17 mouse cellular contexts compared by ENCODE assay signal in the genomic region with DNA sequence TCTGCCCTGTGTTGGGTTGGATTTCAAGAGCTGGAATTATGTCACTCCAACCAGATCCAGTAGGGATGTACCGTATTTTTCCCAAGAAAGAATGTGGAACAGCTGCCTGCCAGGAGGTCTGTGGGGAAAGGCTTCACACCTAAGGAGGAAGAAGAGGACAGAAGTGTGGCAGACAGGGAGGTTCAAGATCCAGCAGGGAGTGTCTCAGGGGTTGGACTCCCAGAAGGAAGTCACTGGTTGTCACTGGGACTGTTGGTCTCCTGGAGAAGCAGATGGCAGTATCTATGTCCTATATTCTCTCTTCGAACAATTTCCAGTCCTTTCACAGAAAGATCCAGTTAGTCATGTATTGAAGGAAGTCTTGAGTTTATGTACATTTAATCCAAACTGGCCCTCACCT. TPM values are rescaled to one million over a fixed set of nuclear protein-coding genes. Genes with fewer than 3 reads are reported as not detected.
DNase-seq lines count a peak whose midpoint lies in the region; ATAC-seq and TF ChIP-seq lines count a peak whose summit lies in the region.
"Had no signal": no experiment of that assay in that cellular context is flagged by ENCODE, and none has a peak within 500 bp of the region (broad histone marks: within the 10 kb centered on the region; RNA-seq: fewer than 3 reads in every experiment).

No protein-coding gene starts in this region.

- no peak for TF ChIP-seq POLR2A in liver, adult 2 months (IDR thresholded peaks at IDR 0.05; ENCODE audit: extremely low read depth, insufficient read depth, low read length)

- DNase-seq in heart, adult 8-10 months (ENCODE audit: low spot score): no peak
- no peak for DNase-seq in liver, adult 2 months (ENCODE audit: extremely low read depth, low read depth, low spot score)
- DNase-seq in liver, embryonic 11.5 days (ENCODE audit: low spot score): no peak
- DNase-seq in testis, postnatal 10 days (ENCODE audit: low spot score): peak; percentile 26
- no peak for DNase-seq in testis, postnatal 14 days (ENCODE audit: low spot score)
- peak; percentile 38 for DNase-seq in naive thymus-derived CD4-positive, alpha-beta T cell, adult 2 months (ENCODE audit: low read depth)
- no peak for DNase-seq in midbrain, embryonic 10.5 days (ENCODE audit: low spot score)
- DNase-seq: cerebellum, adult 11-12 months; forebrain, postnatal 0 days; gastrocnemius, postnatal 10 days; layer of hippocampus, postnatal 36 days had no signal

- TF ChIP-seq CTCF in liver, adult 2 months (IDR thresholded peaks at IDR 0.05; ENCODE audit: low read depth, low read length): no peak

- H3K79me2 ChIP-seq in liver, adult 2 months (ENCODE audit: control insufficient read depth, insufficient read depth, low read length): no peaks in the 10 kb centered on the region; the same call in 1 of the 2 replicates

- no peaks in the 10 kb centered on the region for H3K36me3 ChIP-seq in heart, embryonic 15.5 days
- no peaks in the 10 kb centered on the region for H3K36me3 ChIP-seq in liver, adult 2 months (ENCODE audit: control insufficient read depth, insufficient read depth, low read length)
- H3K36me3 ChIP-seq in liver, embryonic 11.5 days (ENCODE audit: control insufficient read depth, insufficient read depth, low read length): no peaks in the 10 kb centered on the region
- no peaks in the 10 kb centered on the region for H3K36me3 ChIP-seq in midbrain, embryonic 10.5 days
- H3K36me3 ChIP-seq: G1E; heart, embryonic 13.5 days; liver, embryonic 15.5 days; midbrain, embryonic 12.5 days had no signal

- H3K9me3 ChIP-seq in heart, embryonic 15.5 days (replicated peaks): no peaks in the 10 kb centered on the region
- H3K9me3 ChIP-seq in liver, embryonic 11.5 days (ENCODE audit: control insufficient read depth, low read length): no peaks in the 10 kb centered on the region
- no peaks in the 10 kb centered on the region for H3K9me3 ChIP-seq in midbrain, embryonic 10.5 days (replicated peaks)
- H3K9me3 ChIP-seq: G1E; heart, embryonic 13.5 days; liver, embryonic 15.5 days; midbrain, embryonic 12.5 days had no signal

- no peak overlapping the region for H3K9ac ChIP-seq in heart, embryonic 15.5 days
- H3K9ac ChIP-seq in liver, adult 2 months (ENCODE audit: low read depth, low read length): peak overlapping the region; percentile 2; the same call in 1 of the 2 replicates
- H3K9ac ChIP-seq in liver, embryonic 11.5 days (ENCODE audit: low read depth, low read length): no peak overlapping the region
- H3K9ac ChIP-seq: forebrain, postnatal 0 days; liver, embryonic 15.5 days; midbrain, embryonic 12.5 days had no signal

- H3K27me3 ChIP-seq in heart, embryonic 15.5 days: no peaks in the 10 kb centered on the region
- no peaks in the 10 kb centered on the region for H3K27me3 ChIP-seq in liver, adult 2 months (ENCODE audit: control insufficient read depth, insufficient read depth, low read length)
- no peaks in the 10 kb centered on the region for H3K27me3 ChIP-seq in liver, embryonic 11.5 days (replicated peaks; ENCODE audit: control insufficient read depth, insufficient read depth, low read length)
- no peaks in the 10 kb centered on the region; the same call in none of the 2 replicates for H3K27me3 ChIP-seq in midbrain, embryonic 10.5 days (ENCODE audit: low read depth, poor library complexity, severe bottlenecking)
- H3K27me3 ChIP-seq: liver, embryonic 15.5 days had no signal

- H3K4me3 ChIP-seq in heart, embryonic 15.5 days: peak overlapping the region; percentile 25; the same call in 1 of the 2 replicates
- H3K4me3 ChIP-seq in liver, adult 2 months (ENCODE audit: insufficient read depth, low read depth, low read length): peak overlapping the region; percentile 11
- no peak overlapping the region for H3K4me3 ChIP-seq in liver, embryonic 11.5 days (ENCODE audit: low read depth, low read length)
- no peak overlapping the region for H3K4me3 ChIP-seq in midbrain, embryonic 10.5 days
- H3K4me3 ChIP-seq: heart, embryonic 13.5 days; liver, embryonic 15.5 days; midbrain, embryonic 12.5 days; myocyte had no signal

- peak overlapping the region; percentile 43 for H3K4me2 ChIP-seq in heart, embryonic 15.5 days
- H3K4me2 ChIP-seq in liver, embryonic 11.5 days: no peak overlapping the region; the same call in 1 of the 2 replicates
- H3K4me2 ChIP-seq: liver, embryonic 15.5 days; midbrain, embryonic 12.5 days had no signal

- 82% methylated on average over 2 of the region's 2 CpGs for WGBS in heart, embryonic 15.5 days
- WGBS in liver, adult 2 months: 61% methylated on average over 2 of the region's 2 CpGs
- 74% methylated on average over 2 of the region's 2 CpGs for WGBS in liver, embryonic 11.5 days
- 96% methylated on average over 2 of the region's 2 CpGs for WGBS in midbrain, embryonic 10.5 days

- H3K27ac ChIP-seq in heart, embryonic 15.5 days: no peak overlapping the region
- H3K27ac ChIP-seq in liver, adult 2 months (replicated peaks; ENCODE audit: insufficient read depth, low read depth, low read length): no peak overlapping the region
- no peak overlapping the region for H3K27ac ChIP-seq in liver, embryonic 11.5 days (ENCODE audit: low read depth, low read length)
- no peak overlapping the region for H3K27ac ChIP-seq in midbrain, embryonic 10.5 days (replicated peaks)
- H3K27ac ChIP-seq: heart, embryonic 13.5 days; liver, embryonic 15.5 days; midbrain, embryonic 12.5 days had no signal

- peaks cover 3% of the 10 kb centered on the region; the same call in 1 of the 2 replicates for H3K4me1 ChIP-seq in heart, embryonic 15.5 days (replicated peaks)
- H3K4me1 ChIP-seq in liver, adult 2 months (ENCODE audit: control insufficient read depth, insufficient read depth, low read length): no peaks in the 10 kb centered on the region; the same call in 1 of the 2 replicates
- 0 out of 2 replicates have a peak, but pooled peaks cover 4% of the 10 kb centered on the region for H3K4me1 ChIP-seq in liver, embryonic 11.5 days (replicated peaks; ENCODE audit: control insufficient read depth, insufficient read depth, low read length)
- H3K4me1 ChIP-seq in midbrain, embryonic 10.5 days: no peaks in the 10 kb centered on the region
- H3K4me1 ChIP-seq: heart, embryonic 13.5 days; liver, embryonic 15.5 days had no signal

- no peak for ATAC-seq in heart, embryonic 15.5 days (replicated peaks; ENCODE audit: insufficient number of reproducible peaks, insufficient read depth, low FRiP score, low read depth)
- ATAC-seq in liver, embryonic 11.5 days (replicated peaks; ENCODE audit: low FRiP score): no peak
- ATAC-seq: forebrain, postnatal 0 days had no signal

RNA-seq across cellular contexts. Expression of a gene that starts 0.6 kb away (rescaled TPM):
- polyA plus RNA-seq in heart, embryonic 15.5 days (2015; fragmentation: Nextera tagmentation; extraction: Ambion mirVana): 1.6 and 1.7 TPM in 2 replicates
- total RNA-seq in heart, adult 8-10 months (2022): 1 to 10 TPM; 4.9 to 8.8 (median 5.8) TPM
- 6.1 and 6.4 TPM in 2 replicates for total RNA-seq in liver, adult 2 months (2014; rRNA removed)
- 1.0 and 1.4 TPM in 2 replicates for polyA plus RNA-seq in liver, adult 2 months (2012; rRNA removed)
- 0.32 and 1.1 TPM in 2 replicates for polyA plus RNA-seq in liver, embryonic 11.5 days (2014; fragmentation: Nextera tagmentation; extraction: Ambion mirVana)
- 0.44 and 0.82 TPM in 2 replicates for polyA plus RNA-seq in midbrain, embryonic 10.5 days (2016; fragmentation: Nextera tagmentation; extraction: Ambion mirVana)
- polyA plus RNA-seq: G1E had no signal

RNA-seq across cellular contexts. Expression of a gene that starts 21.0 kb away (rescaled TPM):
- 0.94 and 1.0 TPM in 2 replicates for polyA plus RNA-seq in heart, embryonic 15.5 days (2015; fragmentation: Nextera tagmentation; extraction: Ambion mirVana)
- total RNA-seq in heart, adult 8-10 months (2022): under 1 TPM; 0.22 to 0.69 (median 0.43) TPM
- under 0.01 TPM in 2 replicates for total RNA-seq in liver, adult 2 months (2014; rRNA removed)
- 0.06 and 0.10 TPM in 2 replicates for polyA plus RNA-seq in liver, adult 2 months (2012; rRNA removed)
- 0.40 and 0.45 TPM in 2 replicates for polyA plus RNA-seq in liver, embryonic 11.5 days (2014; fragmentation: Nextera tagmentation; extraction: Ambion mirVana)
- 0.89 TPM in 2 replicates for polyA plus RNA-seq in midbrain, embryonic 10.5 days (2016; fragmentation: Nextera tagmentation; extraction: Ambion mirVana)
- polyA plus RNA-seq: G1E had no signal

RNA-seq across cellular contexts. Expression of a gene that starts 28.3 kb away (rescaled TPM):
- 7.9 and 10.3 TPM in 2 replicates for polyA plus RNA-seq in heart, embryonic 15.5 days (2015; fragmentation: Nextera tagmentation; extraction: Ambion mirVana)
- total RNA-seq in heart, adult 8-10 months (2022): 1 to 10 TPM; 2.6 to 4.2 (median 3.1) TPM
- 11.6 and 12.2 TPM in 2 replicates for total RNA-seq in liver, adult 2 months (2014; rRNA removed)
- polyA plus RNA-seq in liver, adult 2 months (2012; rRNA removed): 4.2 and 6.3 TPM in 2 replicates
- polyA plus RNA-seq in liver, embryonic 11.5 days (2014; fragmentation: Nextera tagmentation; extraction: Ambion mirVana): 14.5 and 17.9 TPM in 2 replicates
- polyA plus RNA-seq in midbrain, embryonic 10.5 days (2016; fragmentation: Nextera tagmentation; extraction: Ambion mirVana): 2.6 and 3.9 TPM in 2 replicates

RNA-seq across cellular contexts. Expression of a gene that starts 36.7 kb away (rescaled TPM):
- polyA plus RNA-seq in heart, embryonic 15.5 days (2015; fragmentation: Nextera tagmentation; extraction: Ambion mirVana): 23.5 and 27.1 TPM in 2 replicates
- 10 to 100 TPM; 16.1 to 25.6 (median 20.1) TPM for total RNA-seq in heart, adult 8-10 months (2022)
- total RNA-seq in liver, adult 2 months (2014; rRNA removed): 11.9 and 15.1 TPM in 2 replicates
- polyA plus RNA-seq in liver, adult 2 months (2012; rRNA removed): 3.9 and 5.5 TPM in 2 replicates
- polyA plus RNA-seq in liver, embryonic 11.5 days (2014; fragmentation: Nextera tagmentation; extraction: Ambion mirVana): 21.8 and 23.5 TPM in 2 replicates
- polyA plus RNA-seq in midbrain, embryonic 10.5 days (2016; fragmentation: Nextera tagmentation; extraction: Ambion mirVana): 5.2 and 5.6 TPM in 2 replicates
- total RNA-seq: G1E had no signal
- polyA plus RNA-seq: G1E, myocyte had no signal

RNA-seq across cellular contexts. Expression of a gene that starts 45.7 kb away (rescaled TPM):
- polyA plus RNA-seq in heart, embryonic 15.5 days (2015; fragmentation: Nextera tagmentation; extraction: Ambion mirVana): 5.7 and 7.3 TPM in 2 replicates
- total RNA-seq in heart, adult 8-10 months (2022): 10 to 100 TPM; 12.9 to 15.5 (median 14.1) TPM
- 0.83 and 1.5 TPM in 2 replicates for total RNA-seq in liver, adult 2 months (2014; rRNA removed)
- polyA plus RNA-seq in liver, adult 2 months (2012; rRNA removed): 2.0 and 2.4 TPM in 2 replicates
- 2.7 and 3.3 TPM in 2 replicates for polyA plus RNA-seq in liver, embryonic 11.5 days (2014; fragmentation: Nextera tagmentation; extraction: Ambion mirVana)
- polyA plus RNA-seq in midbrain, embryonic 10.5 days (2016; fragmentation: Nextera tagmentation; extraction: Ambion mirVana): 10.3 and 11.4 TPM in 2 replicates
- polyA plus RNA-seq: G1E had no signal

Comparison
In these comparisons a context has a peak if more than half of its experiments do, and no peak if none do; other contexts are left out.
1. H3K4me3 ChIP-seq: peak in heart, embryonic 15.5 days (single experiment) and liver, adult 2 months (single experiment); none in liver, embryonic 11.5 days (single experiment) and midbrain, embryonic 10.5 days (single experiment).
2. DNase-seq: peak in testis, postnatal 10 days (single experiment) and naive thymus-derived CD4-positive, alpha-beta T cell, adult 2 months (single experiment); none in heart, adult 8-10 months (single experiment), liver, adult 2 months (single experiment), liver, embryonic 11.5 days (single experiment), testis, postnatal 14 days (single experiment) and midbrain, embryonic 10.5 days (single experiment).